Mouse (Mus musculus): ENCODE data around the gene Tmc7.
A peak's percentile ranks its signal among the peaks of the same experiment; 100 is the strongest.

Tmc7 gene

GRCm38 (mm10) chr7:118499784-118500435 lies 84.6 kb downstream of the Tmc7 start:
- no peak for DNase-seq (ENCODE audit: low spot score in 2 of 2)

GRCm38 (mm10) chr7:118498984-118499783 lies 85.4 kb downstream of the Tmc7 start:
- DNase-seq (ENCODE audit: low spot score in 2 of 2) = no peak

GRCm38 (mm10) chr7:118494892-118495579 lies 89.5 kb downstream of the Tmc7 start:
- no peak for DNase-seq (ENCODE audit: low spot score in 2 of 2)

GRCm38 (mm10) chr7:118493892-118494291 lies 90.6 kb downstream of the Tmc7 start:
- DNase-seq (ENCODE audit: low spot score in 2 of 2) = no peak

GRCm38 (mm10) chr7:118491431-118492147 lies 92.9 kb downstream of the Tmc7 start, which contains the start of gene Itpripl2:
TSS of gene Itpripl2 (minus strand) at chr7:118491975.
- DNase-seq (ENCODE audit: low spot score in 2 of 2) = peak; percentile 24 to 32

GRCm38 (mm10) chr7:118490666-118491430 lies 93.7 kb downstream of the Tmc7 start:
- peak in 1 of 2 experiments; percentile 8 for DNase-seq (ENCODE audit: low spot score in 2 of 2)

GRCm38 (mm10) chr7:118489706-118490665 lies 94.5 kb downstream of the Tmc7 start:
- DNase-seq (ENCODE audit: low spot score in 2 of 2) = no peak

- no peak for DNase-seq (ENCODE audit: low spot score in 2 of 2)
These were observed 96.4 kb downstream of the Tmc7 start for GRCm38 (mm10) chr7:118488060-118488664.

GRCm38 (mm10) chr7:118486917-118487316 lies 97.6 kb downstream of the Tmc7 start:
- DNase-seq (ENCODE audit: low spot score in 2 of 2) = no peak
